Mouse (Mus musculus) embryonic facial prominence, embryonic 13.5 days (tissue): Measurements from ENCODE around the gene Dpep3. TPM values are rescaled to one million over a fixed set of nuclear protein-coding genes. Genes with fewer than 3 reads are reported as not detected.

Source experiments
- ATAC-seq: fragments of 200-750 bp; cut with Nextera tagmentation; 2 replicates; pipeline ENCODE4 v1.8.0; 2017; ENCODE audit warnings: low read depth; ENCODE audit not compliant: insufficient number of reproducible peaks, insufficient read depth, low FRiP score, low TSS enrichment
- H3K27ac ChIP-seq: fragments of 300-500 bp; sonication (generic); 2 replicates; pipeline ENCODE4 v1.5.1; 2015; ENCODE audit warnings: moderate library complexity, mild to moderate bottlenecking, inconsistent platforms
- H3K27me3 ChIP-seq: fragments of 300-500 bp; sonication (generic); 2 replicates; pipeline ENCODE4 v1.6.1; 2015; ENCODE audit warnings: mild to moderate bottlenecking, inconsistent platforms
- H3K36me3 ChIP-seq: fragments of 300-500 bp; sonication (generic); 2 replicates; pipeline ENCODE4 v1.6.1; 2015; ENCODE audit warnings: mild to moderate bottlenecking, inconsistent platforms
- H3K4me1 ChIP-seq: fragments of 300-500 bp; sonication (generic); 2 replicates; pipeline ENCODE4 v1.6.1; 2015; ENCODE audit warnings: inconsistent platforms
- H3K4me2 ChIP-seq: fragments of 300-500 bp; sonication (generic); 2 replicates; pipeline ENCODE4 v1.6.1; 2015; ENCODE audit warnings: moderate library complexity, mild to moderate bottlenecking, inconsistent platforms
- H3K4me3 ChIP-seq: fragments of 300-500 bp; sonication (generic); 2 replicates; pipeline ENCODE4 v1.5.1; 2015; ENCODE audit warnings: mild to moderate bottlenecking, inconsistent platforms
- H3K9ac ChIP-seq: fragments of 300-500 bp; sonication (generic); 2 replicates; pipeline ENCODE4 v1.6.1; 2015; ENCODE audit warnings: mild to moderate bottlenecking, inconsistent platforms
- H3K9me3 ChIP-seq: fragments of 300-500 bp; sonication (generic); 2 replicates; pipeline ENCODE4 v1.6.1; 2016; ENCODE audit warnings: inconsistent platforms
- WGBS: fragments of 180-500 bp; shearing (Covaris S2); methylation state at CpG from one replicate; pipeline ENCODE4 v1.1.7; 2015; ENCODE audit warnings: mixed read lengths; 5-methylcytosine and 5-hydroxymethylcytosine counted together
- polyA plus RNA-seq: library from polyadenylated mRNA; unstranded; fragments of >200 nt; fragmentation: Nextera tagmentation; extraction: Ambion mirVana; gene quantifications from 2 replicates; pipeline ENCODE4 v1.2.1, GENCODE M21; 2015

Dpep3 gene
- polyA plus RNA-seq, 1 experiment from 2014 or later = not detected

- ATAC-seq = no peak
- Histone ChIP-seq H3K27me3 (no peaks in the 10 kb centered on the region), H3K4me1 (peaks cover 11% of the 10 kb centered on the region), H3K27ac (no peak overlapping the region), H3K9ac (no peak overlapping the region), H3K9me3 (no peaks in the 10 kb centered on the region), H3K4me2 (no peak overlapping the region), H3K4me3 (no peak overlapping the region), H3K36me3 (no peaks in the 10 kb centered on the region)
- WGBS = 70% methylated on average over 8 of the region's 8 CpGs
Observed at GRCm38 (mm10) chr8:105971019-105971720, 8.1 kb downstream of the Dpep3 start.

- Histone ChIP-seq H3K36me3 (no peaks in the 10 kb centered on the region), H3K4me3 (no peak overlapping the region), H3K4me1 (peaks cover 21% of the 10 kb centered on the region), H3K9ac (no peak overlapping the region), H3K27ac (no peak overlapping the region), H3K9me3 (no peaks in the 10 kb centered on the region), H3K4me2 (no peak overlapping the region), H3K27me3 (no peaks in the 10 kb centered on the region)
- 70% methylated on average over 1 of the region's 1 CpGs for WGBS
- ATAC-seq = no peak
Observed at GRCm38 (mm10) chr8:105969367-105969766, 9.9 kb downstream of the Dpep3 start.

- H3K36me3 ChIP-seq = no peaks in the 10 kb centered on the region
- ATAC-seq = no peak
- peaks cover 35% of the 10 kb centered on the region for H3K4me1 ChIP-seq
- H3K27me3 ChIP-seq = no peaks in the 10 kb centered on the region
- H3K27ac ChIP-seq = peak overlapping the region; percentile 39
- H3K4me3 ChIP-seq = peak overlapping the region; percentile 84
- no peaks in the 10 kb centered on the region for H3K9me3 ChIP-seq
- WGBS = 7% methylated on average over 19 of the region's 19 CpGs
- H3K9ac ChIP-seq = peak overlapping the region; percentile 57; the same call in 1 of the 2 replicates
- peak overlapping the region; percentile 75 for H3K4me2 ChIP-seq
Observed at GRCm38 (mm10) chr8:105966692-105967311, 12.4 kb downstream of the Dpep3 start.

- under 1% methylated on average over 47 of the region's 47 CpGs for WGBS
- peak; percentile 84 for ATAC-seq
- no peaks in the 10 kb centered on the region for H3K27me3 ChIP-seq
- H3K9ac ChIP-seq = peak within 1 kb of the TSS; percentile 92
- H3K4me2 ChIP-seq = peak within 1 kb of the TSS; percentile 75
- peaks cover 4% of the 10 kb centered on the region; the same call in 1 of the 2 replicates for H3K36me3 ChIP-seq
- H3K9me3 ChIP-seq = no peaks in the 10 kb centered on the region
- H3K4me1 ChIP-seq = peaks cover 41% of the 10 kb centered on the region
- peak within 1 kb of the TSS; percentile 94 for H3K27ac ChIP-seq
- peak within 1 kb of the TSS; percentile 84 for H3K4me3 ChIP-seq
Observed at GRCm38 (mm10) chr8:105965905-105966341, 13.3 kb downstream of the Dpep3 start, which contains the start of gene Slc12a4. Gene Slc12a4 (minus strand): TSS chr8:105966097.

GRCm38 (mm10) chr8:105965266-105965904 is 13.8 kb downstream of the Dpep3 start:
- Histone ChIP-seq H3K4me1 (peaks cover 41% of the 10 kb centered on the region), H3K27ac (peak overlapping the region; percentile 94), H3K9ac (peak overlapping the region; percentile 92), H3K4me2 (peak overlapping the region; percentile 75), H3K4me3 (peak overlapping the region; percentile 84), H3K9me3 (no peaks in the 10 kb centered on the region), H3K36me3 (peaks cover 7% of the 10 kb centered on the region), H3K27me3 (no peaks in the 10 kb centered on the region)
- peak; percentile 72 for ATAC-seq
- 1% methylated on average over 40 of the region's 40 CpGs for WGBS

GRCm38 (mm10) chr8:105964506-105965265 is 14.5 kb downstream of the Dpep3 start:
- Histone ChIP-seq H3K4me3 (peak overlapping the region; percentile 84), H3K27ac (peak overlapping the region; percentile 94; the same call in 1 of the 2 replicates), H3K9ac (peak overlapping the region; percentile 92), H3K27me3 (no peaks in the 10 kb centered on the region), H3K4me1 (peaks cover 47% of the 10 kb centered on the region), H3K9me3 (no peaks in the 10 kb centered on the region), H3K4me2 (peak overlapping the region; percentile 75), H3K36me3 (peaks cover 14% of the 10 kb centered on the region)
- ATAC-seq = no peak
- WGBS = 52% methylated on average over 12 of the region's 12 CpGs

- Histone ChIP-seq H3K9me3 (no peaks in the 10 kb centered on the region), H3K27me3 (no peaks in the 10 kb centered on the region), H3K36me3 (peaks cover 41% of the 10 kb centered on the region), H3K9ac (no peak overlapping the region), H3K4me2 (no peak overlapping the region), H3K4me1 (peaks cover 44% of the 10 kb centered on the region), H3K4me3 (no peak overlapping the region), H3K27ac (no peak overlapping the region)
- 88% methylated on average over 10 of the region's 10 CpGs for WGBS
- ATAC-seq = no peak
Observed at GRCm38 (mm10) chr8:105961536-105961935, 17.7 kb downstream of the Dpep3 start.

- Histone ChIP-seq H3K9ac (no peak overlapping the region), H3K4me1 (peaks cover 40% of the 10 kb centered on the region), H3K27me3 (no peaks in the 10 kb centered on the region), H3K4me3 (no peak overlapping the region), H3K27ac (no peak overlapping the region), H3K9me3 (no peaks in the 10 kb centered on the region), H3K4me2 (no peak overlapping the region), H3K36me3 (peaks cover 45% of the 10 kb centered on the region)
- no peak for ATAC-seq
- 75% methylated on average over 14 of the region's 14 CpGs for WGBS
Observed at GRCm38 (mm10) chr8:105961101-105961500, 18.1 kb downstream of the Dpep3 start.

GRCm38 (mm10) chr8:105959350-105959749 is 19.9 kb downstream of the Dpep3 start:
- H3K27me3 ChIP-seq = no peaks in the 10 kb centered on the region
- H3K9me3 ChIP-seq = no peaks in the 10 kb centered on the region
- 76% methylated on average over 7 of the region's 7 CpGs for WGBS
- H3K4me2 ChIP-seq = no peak overlapping the region
- no peak overlapping the region for H3K27ac ChIP-seq
- peaks cover 61% of the 10 kb centered on the region for H3K36me3 ChIP-seq
- H3K9ac ChIP-seq = no peak overlapping the region
- no peak overlapping the region for H3K4me3 ChIP-seq
- no peak for ATAC-seq
- H3K4me1 ChIP-seq = peaks cover 30% of the 10 kb centered on the region

- no peak overlapping the region for H3K27ac ChIP-seq
Observed at GRCm38 (mm10) chr8:105957813-105958212, 21.4 kb downstream of the Dpep3 start.

GRCm38 (mm10) chr8:105956556-105956955 is 22.7 kb downstream of the Dpep3 start:
- no peak overlapping the region for H3K4me3 ChIP-seq
- ATAC-seq = no peak
- peaks cover 19% of the 10 kb centered on the region for H3K4me1 ChIP-seq
- 92% methylated on average over 4 of the region's 4 CpGs for WGBS
- H3K4me2 ChIP-seq = no peak overlapping the region
- H3K27me3 ChIP-seq = no peaks in the 10 kb centered on the region
- H3K36me3 ChIP-seq = peaks cover 84% of the 10 kb centered on the region
- no peak overlapping the region for H3K27ac ChIP-seq
- no peak overlapping the region for H3K9ac ChIP-seq
- no peaks in the 10 kb centered on the region for H3K9me3 ChIP-seq

More at GRCm38 (mm10) chr8:105957813-105958212, 21.4 kb downstream of the Dpep3 start:
- no peaks in the 10 kb centered on the region for H3K27me3 ChIP-seq
- no peak for ATAC-seq
- peaks cover 18% of the 10 kb centered on the region for H3K4me1 ChIP-seq
- no peaks in the 10 kb centered on the region for H3K9me3 ChIP-seq
- no peak overlapping the region for H3K4me2 ChIP-seq
- H3K9ac ChIP-seq = no peak overlapping the region
- 70% methylated on average over 4 of the region's 4 CpGs for WGBS
- no peak overlapping the region for H3K4me3 ChIP-seq
- peaks cover 76% of the 10 kb centered on the region for H3K36me3 ChIP-seq
